Mouse (Mus musculus) stomach, embryonic 15.5 days (tissue): ENCODE results near the gene Shc3. TPM values are rescaled to one million over a fixed set of nuclear protein-coding genes. Genes with fewer than 3 reads are reported as not detected.

Experiments
- ATAC-seq: fragments of 200-750 bp; cut with Nextera tagmentation; 2 replicates; pipeline ENCODE4 v1.8.0; 2017; ENCODE audit warnings: low read depth, moderate number of reproducible peaks, moderate TSS enrichment; ENCODE audit not compliant: insufficient read depth, low FRiP score
- H3K27ac ChIP-seq: fragments of 300-500 bp; sonication (generic); 2 replicates; pipeline ENCODE4 v1.5.1; 2015; ENCODE audit warnings: mild to moderate bottlenecking, inconsistent platforms
- H3K27me3 ChIP-seq: fragments of 300-500 bp; sonication (generic); replicated peaks from 2 replicates; pipeline ENCODE4 v1.6.1; 2015; ENCODE audit warnings: inconsistent platforms
- H3K36me3 ChIP-seq: fragments of 300-500 bp; sonication (generic); 2 replicates; pipeline ENCODE4 v1.6.1; 2015; ENCODE audit warnings: inconsistent platforms
- H3K4me1 ChIP-seq: fragments of 300-500 bp; sonication (generic); 2 replicates; pipeline ENCODE4 v1.6.1; 2015; ENCODE audit warnings: inconsistent platforms
- H3K4me2 ChIP-seq: fragments of 300-500 bp; sonication (generic); 2 replicates; pipeline ENCODE4 v1.6.1; 2015; ENCODE audit warnings: mild to moderate bottlenecking, inconsistent platforms
- H3K4me3 ChIP-seq: fragments of 300-500 bp; sonication (generic); replicated peaks from 2 replicates; pipeline ENCODE4 v1.5.1; 2015; ENCODE audit warnings: inconsistent platforms
- H3K9ac ChIP-seq: fragments of 300-500 bp; sonication (generic); 2 replicates; pipeline ENCODE4 v1.6.1; 2015; ENCODE audit warnings: inconsistent platforms
- H3K9me3 ChIP-seq: fragments of 300-500 bp; sonication (generic); 2 replicates; pipeline ENCODE4 v1.6.1; 2016; ENCODE audit warnings: inconsistent platforms
- WGBS: fragments of 180-500 bp; shearing (Covaris S2); methylation state at CpG from one replicate; pipeline ENCODE4 v1.1.7; 2015; 5-methylcytosine and 5-hydroxymethylcytosine counted together
- polyA plus RNA-seq: library from polyadenylated mRNA; unstranded; fragments of >200 nt; fragmentation: Nextera tagmentation; extraction: Ambion mirVana; gene quantifications from 2 replicates; pipeline ENCODE4 v1.2.1, GENCODE M21; 2015

The Shc3 gene
- polyA plus RNA-seq, 1 experiment from 2014 or later: 0.35 TPM

DNA sequence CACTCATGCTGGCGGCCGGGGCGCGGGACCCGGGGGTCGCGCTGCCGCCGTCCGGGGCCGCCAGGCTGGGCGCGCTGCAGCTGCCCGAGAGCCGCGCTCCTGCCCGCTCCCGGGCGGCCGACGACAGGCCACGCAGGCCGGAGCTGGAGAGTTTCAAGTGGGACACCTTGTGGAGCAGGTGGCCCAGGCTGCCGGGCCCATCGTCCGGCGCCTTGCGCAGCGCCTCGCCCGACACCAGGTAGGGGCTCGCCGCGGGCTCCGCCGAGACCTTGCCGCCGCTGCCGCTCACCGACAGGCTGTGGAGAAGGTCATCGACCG is 2.2 kb downstream of the Shc3 start:
- WGBS: 1% methylated on average over 41 of the region's 42 CpGs
- no peak for ATAC-seq
- Histone ChIP-seq H3K4me2 (peak overlapping the region; percentile 85), H3K4me3 (peak overlapping the region; percentile 44), H3K27me3 (peaks cover 53% of the 10 kb centered on the region), H3K36me3 (no peaks in the 10 kb centered on the region), H3K4me1 (peaks cover 25% of the 10 kb centered on the region), H3K9me3 (no peaks in the 10 kb centered on the region), H3K9ac (peak overlapping the region; percentile 20; the same call in 1 of the 2 replicates), H3K27ac (no peak overlapping the region)

DNA sequence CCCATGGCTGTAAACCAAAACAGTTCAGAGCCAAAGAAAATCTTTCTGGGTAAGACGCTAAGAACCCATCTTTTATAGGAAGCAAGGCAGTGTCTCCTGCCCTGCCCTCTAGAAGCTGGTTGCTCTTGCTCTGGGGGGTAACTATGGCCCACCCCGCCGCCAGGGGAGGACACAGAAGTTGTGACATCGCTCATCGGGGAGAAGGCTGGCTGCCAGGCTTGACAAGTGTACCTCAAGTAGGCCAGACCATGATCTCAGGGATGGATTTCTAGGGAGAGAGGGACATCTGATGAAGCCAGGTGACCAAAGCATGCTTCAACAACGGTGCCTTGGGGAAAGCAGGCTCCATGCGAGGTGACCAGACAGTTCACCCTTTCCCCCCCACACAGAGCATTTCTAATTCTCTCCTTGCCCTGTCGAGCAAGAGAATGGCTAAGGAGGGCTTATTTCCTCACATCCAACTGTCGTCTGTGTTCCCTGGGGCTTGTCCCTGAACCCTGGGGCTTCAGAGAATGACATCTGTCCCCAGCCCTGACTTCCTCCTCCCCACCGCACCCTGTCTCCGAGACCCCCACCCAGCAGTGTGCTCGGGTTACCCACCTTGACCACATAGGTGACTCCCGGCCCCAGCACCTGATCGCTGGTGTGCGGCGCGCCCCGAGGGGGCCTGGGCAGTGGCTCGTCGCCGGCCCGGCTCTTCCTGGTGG is 2.7 kb downstream of the Shc3 start:
- no peak overlapping the region for H3K27ac ChIP-seq
- peaks cover 49% of the 10 kb centered on the region for H3K27me3 ChIP-seq
- H3K9me3 ChIP-seq: no peaks in the 10 kb centered on the region
- peak overlapping the region; percentile 44 for H3K4me3 ChIP-seq
- peak overlapping the region; percentile 85 for H3K4me2 ChIP-seq
- H3K9ac ChIP-seq: no peak overlapping the region
- ATAC-seq: no peak
- 12% methylated on average over 22 of the region's 22 CpGs for WGBS
- no peaks in the 10 kb centered on the region for H3K36me3 ChIP-seq
- peaks cover 25% of the 10 kb centered on the region for H3K4me1 ChIP-seq

DNA sequence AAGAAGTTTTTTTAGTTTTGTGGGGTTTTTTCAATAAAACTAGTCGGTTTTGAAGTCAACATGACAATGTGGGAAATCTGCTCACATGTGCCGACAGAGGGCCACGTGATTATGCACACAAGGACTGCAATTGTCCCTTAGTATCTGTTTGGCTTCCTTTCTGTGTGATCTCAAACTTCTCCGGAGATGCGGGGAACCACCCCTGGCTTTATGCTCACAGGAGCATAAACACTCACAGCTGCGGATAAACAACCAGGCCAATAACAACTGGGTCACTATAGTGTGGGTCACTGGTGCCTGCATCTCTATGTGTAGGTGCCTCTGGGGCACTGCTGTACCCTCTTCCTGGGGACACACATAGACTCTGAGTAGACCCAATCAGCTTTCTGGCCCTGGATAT is 4.5 kb downstream of the Shc3 start:
- no peak for ATAC-seq
- peaks cover 24% of the 10 kb centered on the region for H3K4me1 ChIP-seq
- no peak overlapping the region for H3K9ac ChIP-seq
- no peaks in the 10 kb centered on the region for H3K36me3 ChIP-seq
- H3K9me3 ChIP-seq: no peaks in the 10 kb centered on the region
- no peak overlapping the region for H3K4me3 ChIP-seq
- H3K4me2 ChIP-seq: no peak overlapping the region
- 71% methylated on average over 6 of the region's 6 CpGs for WGBS
- H3K27ac ChIP-seq: no peak overlapping the region
- peaks cover 49% of the 10 kb centered on the region for H3K27me3 ChIP-seq

DNA sequence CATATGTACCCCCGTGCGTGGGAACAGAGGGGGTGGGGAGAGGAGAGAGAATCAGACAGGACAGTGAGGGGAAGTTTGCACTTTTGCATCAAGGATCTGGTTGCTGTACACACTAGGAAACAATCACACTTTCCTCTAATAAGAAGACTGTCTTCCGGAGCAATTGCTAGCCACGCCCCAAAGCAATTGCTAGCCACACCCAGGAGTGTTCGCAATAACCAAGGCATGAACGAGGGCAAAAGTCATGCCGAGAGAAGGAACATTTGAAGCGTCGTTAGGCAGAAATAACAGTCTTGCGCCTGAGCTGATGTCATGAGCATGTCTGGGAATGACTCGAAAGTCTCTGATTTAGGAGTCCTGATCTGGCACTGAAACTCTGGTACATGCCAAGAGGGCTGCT is 15.9 kb downstream of the Shc3 start:
- 78% methylated on average over 11 of the region's 11 CpGs for WGBS
- no peak for ATAC-seq

DNA sequence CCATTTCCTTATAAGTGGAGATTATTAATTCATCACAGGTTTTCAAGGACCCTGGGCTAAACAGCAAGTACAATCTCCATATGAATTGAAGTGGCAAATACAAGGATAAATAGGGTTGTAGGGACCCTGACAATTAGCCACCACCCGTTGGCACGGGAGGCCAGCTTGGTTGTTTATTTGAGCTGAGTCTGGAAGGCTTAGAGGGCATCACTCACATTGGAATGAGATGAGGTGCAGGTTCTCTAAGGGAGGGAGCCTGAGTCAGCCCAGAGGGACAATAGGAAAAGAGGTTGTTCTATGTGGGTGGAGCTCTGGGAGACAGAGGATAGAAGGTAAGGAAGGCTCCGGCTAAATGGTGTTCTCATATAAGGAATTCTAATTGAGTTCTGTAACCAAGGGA is 17.0 kb downstream of the Shc3 start:
- Histone ChIP-seq H3K27ac (no peak overlapping the region), H3K4me1 (no peaks in the 10 kb centered on the region), H3K36me3 (no peaks in the 10 kb centered on the region), H3K9ac (no peak overlapping the region), H3K4me2 (no peak overlapping the region), H3K27me3 (no peaks in the 10 kb centered on the region), H3K4me3 (no peak overlapping the region), H3K9me3 (no peaks in the 10 kb centered on the region)
- 56% methylated on average over 3 of the region's 3 CpGs for WGBS
- ATAC-seq: no peak

More for the DNA sequence above, 15.9 kb downstream of the Shc3 start:
- no peaks in the 10 kb centered on the region for H3K4me1 ChIP-seq
- no peaks in the 10 kb centered on the region for H3K36me3 ChIP-seq
- H3K27ac ChIP-seq: no peak overlapping the region
- no peaks in the 10 kb centered on the region for H3K9me3 ChIP-seq
- H3K4me2 ChIP-seq: no peak overlapping the region
- no peak overlapping the region for H3K9ac ChIP-seq
- no peak overlapping the region for H3K4me3 ChIP-seq
- no peaks in the 10 kb centered on the region for H3K27me3 ChIP-seq

DNA sequence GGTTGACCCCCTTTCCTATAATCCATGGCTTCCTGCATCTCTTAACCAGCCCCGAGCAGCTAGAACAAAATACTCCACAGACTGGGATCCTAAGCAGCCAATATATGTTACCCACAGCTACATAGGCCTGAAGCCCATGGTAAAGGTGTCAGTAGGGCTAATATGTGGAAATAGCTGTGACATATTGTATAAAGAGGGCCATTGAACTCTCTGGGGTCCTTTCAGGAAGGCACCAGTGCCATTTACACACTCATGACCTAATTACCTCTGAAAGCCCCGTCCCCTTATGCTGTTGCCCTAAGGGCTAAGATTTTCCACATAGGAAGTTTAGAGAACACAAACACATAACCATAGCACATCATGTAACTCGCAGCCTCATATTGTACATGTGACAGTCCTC is 17.4 kb downstream of the Shc3 start:
- no peaks in the 10 kb centered on the region for H3K9me3 ChIP-seq
- H3K9ac ChIP-seq: no peak overlapping the region
- WGBS: 79% methylated on average over 3 of the region's 3 CpGs
- no peak for ATAC-seq
- H3K36me3 ChIP-seq: no peaks in the 10 kb centered on the region
- no peaks in the 10 kb centered on the region for H3K27me3 ChIP-seq
- no peak overlapping the region for H3K4me3 ChIP-seq
- H3K4me1 ChIP-seq: no peaks in the 10 kb centered on the region
- no peak overlapping the region for H3K27ac ChIP-seq
- no peak overlapping the region for H3K4me2 ChIP-seq

DNA sequence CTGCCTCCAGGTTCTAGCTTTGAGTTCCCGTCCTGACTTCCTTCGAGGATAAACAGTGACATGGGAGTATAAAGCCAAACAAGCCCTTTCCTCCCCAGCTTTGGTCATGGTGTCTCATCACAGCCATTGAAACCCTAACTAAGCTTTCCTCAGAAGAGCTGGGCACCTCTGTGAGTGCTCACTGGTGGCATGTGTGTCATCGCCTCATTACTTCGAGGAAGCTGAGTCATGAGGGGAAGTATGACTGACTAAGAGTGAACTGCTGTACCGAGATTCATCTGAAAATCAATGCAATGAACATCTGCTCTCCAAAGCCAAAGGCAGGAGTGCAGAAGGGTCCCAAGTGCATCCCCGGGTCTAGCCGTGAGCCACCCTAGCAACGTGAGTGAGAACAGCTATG is 29.4 kb downstream of the Shc3 start:
- H3K4me2 ChIP-seq: no peak overlapping the region
- no peaks in the 10 kb centered on the region for H3K36me3 ChIP-seq
- H3K27me3 ChIP-seq: no peaks in the 10 kb centered on the region
- no peaks in the 10 kb centered on the region for H3K4me1 ChIP-seq
- WGBS: 83% methylated on average over 8 of the region's 8 CpGs
- H3K9ac ChIP-seq: no peak overlapping the region
- no peak for ATAC-seq
- H3K9me3 ChIP-seq: no peaks in the 10 kb centered on the region
- H3K4me3 ChIP-seq: no peak overlapping the region
- no peak overlapping the region for H3K27ac ChIP-seq

DNA sequence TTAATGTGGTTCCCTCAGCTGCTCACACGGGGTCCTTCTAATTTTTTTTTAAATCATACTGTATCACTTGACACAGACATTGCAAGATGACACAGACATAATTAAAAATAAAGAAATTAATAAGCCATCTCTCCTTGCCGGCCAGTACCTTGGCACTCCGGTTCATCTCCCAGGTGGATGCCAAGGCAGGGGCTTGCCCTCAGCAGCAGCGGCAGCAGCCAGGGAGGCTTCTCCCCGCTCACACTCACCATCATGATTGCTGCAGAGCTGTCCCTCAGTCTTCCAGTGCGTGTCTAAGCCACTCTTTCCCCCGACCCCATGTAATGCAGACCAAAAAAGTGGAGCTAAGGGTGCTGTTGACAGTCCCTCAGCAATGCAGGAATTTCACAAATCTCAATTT is 33.9 kb downstream of the Shc3 start:
- Histone ChIP-seq H3K27ac (no peak overlapping the region), H3K9ac (no peak overlapping the region), H3K27me3 (no peaks in the 10 kb centered on the region), H3K4me2 (no peak overlapping the region), H3K4me3 (no peak overlapping the region), H3K4me1 (no peaks in the 10 kb centered on the region), H3K36me3 (no peaks in the 10 kb centered on the region), H3K9me3 (no peaks in the 10 kb centered on the region)
- no peak for ATAC-seq
- WGBS: 85% methylated on average over 7 of the region's 7 CpGs

DNA sequence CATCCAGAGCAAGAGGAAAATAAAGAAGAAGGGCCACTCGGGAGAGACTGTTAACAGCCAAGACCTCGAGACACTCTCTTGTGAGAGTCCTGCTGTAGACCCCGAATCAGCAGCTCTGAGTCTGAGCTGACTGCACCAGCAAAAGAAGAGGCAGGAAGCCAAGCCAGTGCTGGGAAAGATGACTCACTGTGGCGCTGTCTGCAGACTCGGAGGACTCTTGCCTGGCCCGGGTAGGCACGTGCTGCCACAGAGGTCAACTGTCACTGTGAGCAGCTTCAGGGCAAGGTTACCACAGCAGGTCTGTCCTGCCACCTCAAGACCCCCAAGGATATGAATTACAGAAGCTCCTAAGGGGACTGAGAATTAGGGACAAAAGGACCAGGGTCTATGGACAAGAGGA is 42.7 kb downstream of the Shc3 start:
- no peak for ATAC-seq
- H3K27me3 ChIP-seq: no peaks in the 10 kb centered on the region

DNA sequence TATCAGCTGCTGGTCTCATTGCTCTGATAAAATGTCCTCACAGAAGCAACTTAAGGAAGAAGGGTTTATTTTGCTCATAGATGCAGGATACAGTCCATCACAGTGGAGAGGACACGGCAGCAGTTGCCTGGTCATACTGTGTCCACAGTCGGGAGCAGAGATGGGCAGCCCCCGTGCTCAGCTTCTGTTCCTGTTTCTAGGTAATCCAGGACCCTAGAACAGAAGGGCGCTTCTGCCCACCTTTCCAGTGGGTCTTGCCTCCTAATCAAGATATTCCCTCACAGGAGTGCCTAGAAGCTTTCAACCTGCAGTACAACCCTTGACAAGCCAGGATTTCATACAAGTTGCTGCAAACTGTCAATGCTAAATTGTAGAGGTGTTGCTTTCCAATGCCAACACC is 44.9 kb downstream of the Shc3 start:
- H3K4me2 ChIP-seq: no peak overlapping the region
- no peaks in the 10 kb centered on the region for H3K4me1 ChIP-seq
- no peak overlapping the region for H3K27ac ChIP-seq
- no peak overlapping the region for H3K9ac ChIP-seq
- WGBS: 80% methylated on average over 4 of the region's 4 CpGs
- H3K36me3 ChIP-seq: no peaks in the 10 kb centered on the region
- no peak for ATAC-seq
- no peaks in the 10 kb centered on the region for H3K27me3 ChIP-seq
- H3K4me3 ChIP-seq: no peak overlapping the region
- no peaks in the 10 kb centered on the region for H3K9me3 ChIP-seq

More for the DNA sequence above, 42.7 kb downstream of the Shc3 start:
- Histone ChIP-seq H3K4me1 (no peaks in the 10 kb centered on the region), H3K9ac (no peak overlapping the region), H3K27ac (no peak overlapping the region), H3K9me3 (no peaks in the 10 kb centered on the region), H3K36me3 (no peaks in the 10 kb centered on the region), H3K4me2 (no peak overlapping the region), H3K4me3 (no peak overlapping the region)
- 41% methylated on average over 7 of the region's 7 CpGs for WGBS

DNA sequence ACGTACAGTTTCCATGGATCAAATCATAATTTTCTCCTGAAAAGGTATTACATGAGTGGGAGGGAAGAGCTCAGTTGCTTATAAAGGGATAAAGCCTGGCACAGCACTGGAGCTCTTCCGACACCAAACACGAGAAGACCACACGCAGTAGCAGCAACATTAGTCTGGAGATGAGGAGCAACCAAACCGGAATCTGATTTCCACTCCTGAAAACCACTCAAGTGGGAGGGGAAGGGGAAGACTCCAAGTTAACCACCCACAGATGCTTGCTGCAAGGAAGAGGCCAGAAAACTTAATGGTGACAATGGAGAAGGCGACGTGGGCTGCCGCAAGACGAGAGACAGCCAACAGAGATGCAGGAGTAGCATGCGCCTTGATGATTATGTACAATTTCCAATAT is 45.9 kb downstream of the Shc3 start:
- Histone ChIP-seq H3K4me1 (no peaks in the 10 kb centered on the region), H3K36me3 (no peaks in the 10 kb centered on the region), H3K9me3 (no peaks in the 10 kb centered on the region), H3K27me3 (no peaks in the 10 kb centered on the region), H3K9ac (no peak overlapping the region), H3K27ac (no peak overlapping the region), H3K4me2 (no peak overlapping the region), H3K4me3 (no peak overlapping the region)
- 88% methylated on average over 10 of the region's 10 CpGs for WGBS
- ATAC-seq: no peak

DNA sequence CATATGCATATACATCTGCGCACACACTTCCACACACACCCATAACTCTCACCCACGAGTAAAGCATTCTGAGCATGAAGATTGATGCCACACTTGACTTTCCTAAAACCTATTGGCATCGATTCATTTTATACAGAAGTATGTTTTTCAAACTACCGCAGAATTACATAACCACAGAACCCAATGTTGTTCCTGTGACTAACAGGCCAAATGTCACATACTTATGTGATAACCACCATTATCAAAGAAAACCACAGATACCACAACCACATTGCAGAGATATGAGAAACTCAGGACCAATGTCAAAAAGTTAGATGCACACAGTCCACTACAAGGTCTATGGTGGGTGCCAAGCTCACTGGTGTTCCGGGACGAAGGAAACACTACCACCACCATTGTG is 50.3 kb downstream of the Shc3 start:
- Histone ChIP-seq H3K4me2 (no peak overlapping the region), H3K27ac (no peak overlapping the region)
- WGBS: 84% methylated on average over 6 of the region's 6 CpGs

DNA sequence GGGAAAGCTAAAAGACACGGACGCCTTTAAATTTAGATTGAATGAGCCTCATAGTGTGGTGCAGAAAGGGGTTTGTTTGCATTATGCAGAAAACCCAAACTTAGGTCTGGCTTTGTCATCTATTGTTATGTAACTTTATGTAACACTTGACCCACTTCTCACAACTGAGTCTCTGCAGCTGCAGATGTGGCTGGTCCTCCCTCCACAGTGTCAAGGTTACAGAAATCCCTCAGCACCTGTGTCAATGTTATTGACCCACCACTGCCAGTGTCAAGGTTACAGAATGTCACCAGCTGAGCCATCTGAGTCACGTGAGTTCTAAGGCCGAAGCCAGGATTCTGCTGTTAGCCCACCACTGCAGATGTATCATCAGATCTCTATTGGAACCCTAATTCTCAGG is 51.3 kb downstream of the Shc3 start:
- H3K4me3 ChIP-seq: no peak overlapping the region
- no peak for ATAC-seq
- H3K27ac ChIP-seq: no peak overlapping the region
- H3K9ac ChIP-seq: no peak overlapping the region
- H3K4me1 ChIP-seq: no peaks in the 10 kb centered on the region
- no peak overlapping the region for H3K4me2 ChIP-seq
- no peaks in the 10 kb centered on the region for H3K36me3 ChIP-seq
- H3K27me3 ChIP-seq: no peaks in the 10 kb centered on the region
- 76% methylated on average over 4 of the region's 4 CpGs for WGBS
- H3K9me3 ChIP-seq: no peaks in the 10 kb centered on the region

More for the DNA sequence above, 50.3 kb downstream of the Shc3 start:
- H3K4me3 ChIP-seq: no peak overlapping the region
- H3K4me1 ChIP-seq: no peaks in the 10 kb centered on the region
- H3K27me3 ChIP-seq: no peaks in the 10 kb centered on the region
- H3K9me3 ChIP-seq: no peaks in the 10 kb centered on the region
- no peaks in the 10 kb centered on the region for H3K36me3 ChIP-seq
- ATAC-seq: no peak
- no peak overlapping the region for H3K9ac ChIP-seq
